Mouse (Mus musculus) thymus, postnatal 14 days (tissue): Measurements from ENCODE around the gene Clec4n.
"Not testable (repeated sequence)": the region's sequence is repeated elsewhere in the genome, so short reads cannot be mapped to it uniquely, and the experiment has no call there.

Source experiments
- DNase-seq: peaks from one replicate; pipeline ENCODE4 v3.0.0; 2021

Clec4n gene

GRCm38 (mm10) chr6:123229644-123230043 lies at the start of gene Clec4n:
Clec4n (plus strand) TSS chr6:123229843.
- no peak for DNase-seq

- DNase-seq = not testable (repeated sequence)
Measured at GRCm38 (mm10) chr6:123184862-123185261, 44.8 kb upstream of the Clec4n start.

GRCm38 (mm10) chr6:123207187-123208076 lies 22.2 kb upstream of the Clec4n start:
- DNase-seq = no peak

GRCm38 (mm10) chr6:123208077-123208439 lies 21.6 kb upstream of the Clec4n start:
- DNase-seq = not testable (repeated sequence)

- no peak for DNase-seq
Measured at GRCm38 (mm10) chr6:123211726-123212125, 17.9 kb upstream of the Clec4n start.

- no peak for DNase-seq
Measured at GRCm38 (mm10) chr6:123227519-123228166, 2.0 kb upstream of the Clec4n start.

- DNase-seq = no peak
Measured at GRCm38 (mm10) chr6:123231149-123231548, 1.5 kb downstream of the Clec4n start.

GRCm38 (mm10) chr6:123237582-123237981 lies 7.9 kb downstream of the Clec4n start:
- no peak for DNase-seq

GRCm38 (mm10) chr6:123244201-123244600 lies 14.6 kb downstream of the Clec4n start:
- no peak for DNase-seq

- DNase-seq = not testable (repeated sequence)
Measured at GRCm38 (mm10) chr6:123248862-123249261, 19.2 kb downstream of the Clec4n start.

- DNase-seq = no peak
Measured at GRCm38 (mm10) chr6:123252735-123253134, 23.1 kb downstream of the Clec4n start.

- DNase-seq = no peak
Measured at GRCm38 (mm10) chr6:123258946-123259345, 29.3 kb downstream of the Clec4n start.

- no peak for DNase-seq
Measured at GRCm38 (mm10) chr6:123259889-123260603, 30.4 kb downstream of the Clec4n start.

- no peak for DNase-seq
Measured at GRCm38 (mm10) chr6:123260868-123261267, 31.2 kb downstream of the Clec4n start.

GRCm38 (mm10) chr6:123261555-123262161 lies 32.0 kb downstream of the Clec4n start, which contains the start of gene Clec4d:
Clec4d (plus strand) TSS chr6:123262111.
- no peak for DNase-seq

GRCm38 (mm10) chr6:123264194-123264593 lies 34.6 kb downstream of the Clec4n start:
- DNase-seq = no peak

- DNase-seq = no peak
Measured at GRCm38 (mm10) chr6:123265809-123266208, 36.2 kb downstream of the Clec4n start.

- DNase-seq = no peak
Measured at GRCm38 (mm10) chr6:123266945-123267344, 37.3 kb downstream of the Clec4n start.

- DNase-seq = no peak
Measured at GRCm38 (mm10) chr6:123279443-123279842, 49.8 kb downstream of the Clec4n start.

- DNase-seq = no peak
Measured at GRCm38 (mm10) chr6:123286311-123286710, 56.7 kb downstream of the Clec4n start.

GRCm38 (mm10) chr6:123288931-123289330 lies 59.3 kb downstream of the Clec4n start:
- no peak for DNase-seq

- DNase-seq = no peak
Measured at GRCm38 (mm10) chr6:123289753-123290152, 60.1 kb downstream of the Clec4n start, which contains the start of gene Clec4e. Clec4e (minus strand) TSS chr6:123289870.
